Mouse (Mus musculus) small intestine, adult 2 months (tissue): ENCODE data around the gene Sf3b1. TPM values are rescaled to one million over a fixed set of nuclear protein-coding genes. Genes with fewer than 3 reads are reported as not detected.

ENCODE experiments used
- H3K27ac ChIP-seq: fragments of 200-500 bp; 2 replicates; pipeline ENCODE4 v1.5.1; 2012; ENCODE audit warnings: low read depth, low read length, control low read depth, inconsistent platforms; ENCODE audit not compliant: insufficient read depth
- H3K27me3 ChIP-seq: fragments of 200-500 bp; 2 replicates; pipeline ENCODE4 v1.6.1; 2012; ENCODE audit warnings: mild to moderate bottlenecking, moderate library complexity, low read length, inconsistent platforms; ENCODE audit not compliant: control insufficient read depth, insufficient read depth
- H3K36me3 ChIP-seq: fragments of 200-500 bp; 2 replicates; pipeline ENCODE4 v1.6.1; 2012; ENCODE audit warnings: mild to moderate bottlenecking, low read length, control low read depth, inconsistent platforms; ENCODE audit not compliant: control insufficient read depth, insufficient read depth
- H3K4me1 ChIP-seq: fragments of 200-500 bp; 2 replicates; pipeline ENCODE4 v1.6.1; 2012; ENCODE audit warnings: low read length, inconsistent platforms, mixed read lengths; ENCODE audit not compliant: control insufficient read depth, insufficient read depth, insufficient read length
- H3K4me3 ChIP-seq: fragments of 200-500 bp; 2 replicates; pipeline ENCODE4 v1.5.1; 2012; ENCODE audit warnings: low read depth, mild to moderate bottlenecking, control low read depth, inconsistent platforms, low read length, moderate library complexity
- CTCF ChIP-seq: fragments of 200-500 bp; IDR thresholded peaks from 2 replicates; pipeline ENCODE4 v1.5.1; 2012; ENCODE audit warnings: low read depth, mild to moderate bottlenecking, control low read depth, inconsistent platforms, low read length, moderate library complexity, mixed read lengths; ENCODE audit not compliant: insufficient replicate concordance, insufficient read length; ENCODE audit errors: extremely low read depth
- POLR2A ChIP-seq: fragments of 200-500 bp; IDR thresholded peaks from 2 replicates; pipeline ENCODE4 v1.6.1; 2012; ENCODE audit warnings: low read depth, mild to moderate bottlenecking, control low read depth, inconsistent platforms, low read length, moderate library complexity
- WGBS: fragments of 180-500 bp; shearing (Covaris S2); methylation state at CpG from one replicate; pipeline ENCODE4 v1.1.7; 2018; 5-methylcytosine and 5-hydroxymethylcytosine counted together
- polyA plus RNA-seq: library from polyadenylated mRNA; depleted of rRNA; stranded (reverse); fragments of >200 nt; gene quantifications from 2 replicates; pipeline ENCODE4 v1.2.3, GENCODE M21; 2012

The Sf3b1 gene
- polyA plus RNA-seq, 1 experiment = 13.2 TPM

- WGBS = 81% methylated on average over 3 of the region's 3 CpGs
- H3K36me3 ChIP-seq = no peaks in the 10 kb centered on the region
- TF ChIP-seq CTCF (no peak), POLR2A (no peak)
- H3K4me1 ChIP-seq = no peaks in the 10 kb centered on the region
- H3K4me3 ChIP-seq = no peak overlapping the region
- no peaks in the 10 kb centered on the region for H3K27me3 ChIP-seq
- no peak overlapping the region for H3K27ac ChIP-seq
These were observed 15.9 kb upstream of the Sf3b1 start for GRCm38 (mm10) chr1:55043164-55043563.

- WGBS = 64% methylated on average over 1 of the region's 1 CpGs
- H3K27ac ChIP-seq = no peak overlapping the region
- H3K4me3 ChIP-seq = no peak overlapping the region
- TF ChIP-seq POLR2A (no peak), CTCF (no peak)
- no peaks in the 10 kb centered on the region for H3K27me3 ChIP-seq
- H3K4me1 ChIP-seq = no peaks in the 10 kb centered on the region
- H3K36me3 ChIP-seq = no peaks in the 10 kb centered on the region
These were observed 15.0 kb upstream of the Sf3b1 start for GRCm38 (mm10) chr1:55042246-55042645.

GRCm38 (mm10) chr1:55041691-55042090 is 14.4 kb upstream of the Sf3b1 start:
- H3K4me1 ChIP-seq = no peaks in the 10 kb centered on the region
- no peak overlapping the region for H3K4me3 ChIP-seq
- TF ChIP-seq CTCF = no peak
- no peak for TF ChIP-seq POLR2A
- no peaks in the 10 kb centered on the region for H3K36me3 ChIP-seq
- 96% methylated on average over 4 of the region's 4 CpGs for WGBS
- no peaks in the 10 kb centered on the region for H3K27me3 ChIP-seq
- H3K27ac ChIP-seq = no peak overlapping the region

GRCm38 (mm10) chr1:55039944-55040343 is 12.7 kb upstream of the Sf3b1 start:
- WGBS = 100% methylated on average over 1 of the region's 1 CpGs
- H3K4me3 ChIP-seq = no peak overlapping the region
- no peaks in the 10 kb centered on the region for H3K36me3 ChIP-seq
- no peaks in the 10 kb centered on the region for H3K4me1 ChIP-seq
- no peaks in the 10 kb centered on the region for H3K27me3 ChIP-seq
- H3K27ac ChIP-seq = no peak overlapping the region
- TF ChIP-seq POLR2A = no peak
- TF ChIP-seq CTCF = no peak

- H3K27ac ChIP-seq = peak overlapping the region; percentile 41; the same call in 1 of the 2 replicates
- H3K36me3 ChIP-seq = no peaks in the 10 kb centered on the region
- TF ChIP-seq POLR2A (no peak), CTCF (no peak)
- no peak overlapping the region for H3K4me3 ChIP-seq
- no peaks in the 10 kb centered on the region for H3K27me3 ChIP-seq
- peaks cover 7% of the 10 kb centered on the region; the same call in 1 of the 2 replicates for H3K4me1 ChIP-seq
These were observed 3.9 kb upstream of the Sf3b1 start for GRCm38 (mm10) chr1:55031026-55031779.

- Histone ChIP-seq H3K27ac (peak overlapping the region; percentile 94), H3K4me1 (peaks cover 7% of the 10 kb centered on the region; the same call in 1 of the 2 replicates), H3K36me3 (no peaks in the 10 kb centered on the region), H3K4me3 (no peak overlapping the region), H3K27me3 (no peaks in the 10 kb centered on the region)
- TF ChIP-seq CTCF (no peak), POLR2A (no peak)
- 78% methylated on average over 4 of the region's 4 CpGs for WGBS
These were observed 2.2 kb upstream of the Sf3b1 start for GRCm38 (mm10) chr1:55029446-55029845.

GRCm38 (mm10) chr1:55028512-55029249 is 1.4 kb upstream of the Sf3b1 start:
- Histone ChIP-seq H3K27ac (peak overlapping the region; percentile 94), H3K27me3 (no peaks in the 10 kb centered on the region), H3K4me3 (peak overlapping the region; percentile 40; the same call in 1 of the 2 replicates), H3K36me3 (no peaks in the 10 kb centered on the region), H3K4me1 (peaks cover 7% of the 10 kb centered on the region; the same call in 1 of the 2 replicates)
- WGBS = 36% methylated on average over 11 of the region's 11 CpGs
- no peak for TF ChIP-seq CTCF
- TF ChIP-seq POLR2A = peak; percentile 47; the same call in 1 of the 2 replicates
